Mouse (Mus musculus): Measurements from ENCODE around the gene Fam221a. TPM values are rescaled to one million over a fixed set of nuclear protein-coding genes. Genes with fewer than 3 reads are reported as not detected.

The Fam221a gene
- polyA plus RNA-seq, 1 experiment from 2014 or later = 2.6 TPM

- no peak overlapping the region for H3K4me3 ChIP-seq (replicated peaks)
- H3K27me3 ChIP-seq = no peaks in the 10 kb centered on the region
- no peak overlapping the region for H3K27ac ChIP-seq
- ATAC-seq (ENCODE audit: low read depth) (no peak), DNase-seq (no peak)
- H3K4me2 ChIP-seq = no peak overlapping the region
- WGBS (ENCODE audit: insufficient replicate concordance) = 51% methylated on average over 9 of the region's 9 CpGs
- H3K9me3 ChIP-seq (replicated peaks) = no peaks in the 10 kb centered on the region
- no peaks in the 10 kb centered on the region for H3K4me1 ChIP-seq (replicated peaks)
- no peaks in the 10 kb centered on the region for H3K36me3 ChIP-seq
- no peak overlapping the region for H3K9ac ChIP-seq
Observed at GRCm38 (mm10) chr6:49338566-49338965, 29.0 kb upstream of the Fam221a start.

GRCm38 (mm10) chr6:49339145-49339544 lies 28.4 kb upstream of the Fam221a start:
- ATAC-seq (ENCODE audit: low read depth) = no peak
- no peaks in the 10 kb centered on the region for H3K36me3 ChIP-seq
- WGBS (ENCODE audit: insufficient replicate concordance) = 56% methylated on average over 6 of the region's 6 CpGs

GRCm38 (mm10) chr6:49343737-49344469 lies 23.6 kb upstream of the Fam221a start:
- no peaks in the 10 kb centered on the region for H3K4me1 ChIP-seq (replicated peaks)
- H3K4me3 ChIP-seq (replicated peaks) = no peak overlapping the region
- H3K4me2 ChIP-seq = no peak overlapping the region
- H3K27me3 ChIP-seq = no peaks in the 10 kb centered on the region
- no peak for DNase-seq
- no peak overlapping the region for H3K9ac ChIP-seq
- no peaks in the 10 kb centered on the region for H3K9me3 ChIP-seq (replicated peaks)
- no peak overlapping the region for H3K27ac ChIP-seq
- ATAC-seq (ENCODE audit: low read depth) = no peak
- H3K36me3 ChIP-seq = no peaks in the 10 kb centered on the region
- 55% methylated on average over 14 of the region's 14 CpGs for WGBS (ENCODE audit: insufficient replicate concordance)

More at GRCm38 (mm10) chr6:49339145-49339544, 28.4 kb upstream of the Fam221a start:
- H3K27ac ChIP-seq = no peak overlapping the region
- H3K27me3 ChIP-seq = no peaks in the 10 kb centered on the region
- H3K9me3 ChIP-seq (replicated peaks) = no peaks in the 10 kb centered on the region
- no peak overlapping the region for H3K4me2 ChIP-seq
- H3K9ac ChIP-seq = no peak overlapping the region
- no peak for DNase-seq
- H3K4me3 ChIP-seq (replicated peaks) = no peak overlapping the region
- H3K4me1 ChIP-seq (replicated peaks) = no peaks in the 10 kb centered on the region

- Histone ChIP-seq H3K27me3 (no peaks in the 10 kb centered on the region), H3K36me3 (no peaks in the 10 kb centered on the region), H3K4me2 (no peak overlapping the region), H3K9me3 (replicated peaks) (no peaks in the 10 kb centered on the region), H3K9ac (no peak overlapping the region), H3K4me3 (replicated peaks) (no peak overlapping the region), H3K27ac (no peak overlapping the region), H3K4me1 (replicated peaks) (no peaks in the 10 kb centered on the region)
- WGBS (ENCODE audit: insufficient replicate concordance) = 66% methylated on average over 7 of the region's 7 CpGs
- DNase-seq (no peak), ATAC-seq (ENCODE audit: low read depth) (peak; percentile 23; the same call in 1 of the 2 replicates)
Observed at GRCm38 (mm10) chr6:49349826-49350225, 17.7 kb upstream of the Fam221a start.

GRCm38 (mm10) chr6:49354613-49355012 lies 12.9 kb upstream of the Fam221a start:
- H3K9me3 ChIP-seq (replicated peaks) = no peaks in the 10 kb centered on the region
- no peak for DNase-seq
- no peak overlapping the region for H3K27ac ChIP-seq
- no peak overlapping the region for H3K4me3 ChIP-seq (replicated peaks)
- no peak overlapping the region for H3K9ac ChIP-seq
- H3K4me1 ChIP-seq (replicated peaks) = no peaks in the 10 kb centered on the region
- H3K27me3 ChIP-seq = no peaks in the 10 kb centered on the region
- no peak for ATAC-seq (ENCODE audit: low read depth)
- H3K36me3 ChIP-seq = no peaks in the 10 kb centered on the region
- 49% methylated on average over 3 of the region's 3 CpGs for WGBS (ENCODE audit: insufficient replicate concordance)
- H3K4me2 ChIP-seq = no peak overlapping the region

GRCm38 (mm10) chr6:49355171-49355570 lies 12.4 kb upstream of the Fam221a start:
- DNase-seq (no peak), ATAC-seq (ENCODE audit: low read depth) (no peak)
- no peak overlapping the region for H3K4me3 ChIP-seq (replicated peaks)
- H3K4me2 ChIP-seq = no peak overlapping the region
- H3K9ac ChIP-seq = no peak overlapping the region
- H3K4me1 ChIP-seq (replicated peaks) = no peaks in the 10 kb centered on the region
- no peaks in the 10 kb centered on the region for H3K36me3 ChIP-seq
- no peak overlapping the region for H3K27ac ChIP-seq
- H3K27me3 ChIP-seq = no peaks in the 10 kb centered on the region
- WGBS (ENCODE audit: insufficient replicate concordance) = 47% methylated on average over 4 of the region's 4 CpGs
- no peaks in the 10 kb centered on the region for H3K9me3 ChIP-seq (replicated peaks)

GRCm38 (mm10) chr6:49360420-49360819 lies 7.1 kb upstream of the Fam221a start:
- Histone ChIP-seq H3K36me3 (no peaks in the 10 kb centered on the region), H3K9ac (no peak overlapping the region), H3K27me3 (no peaks in the 10 kb centered on the region), H3K4me1 (replicated peaks) (no peaks in the 10 kb centered on the region), H3K4me2 (no peak overlapping the region), H3K9me3 (replicated peaks) (no peaks in the 10 kb centered on the region), H3K4me3 (replicated peaks) (no peak overlapping the region), H3K27ac (no peak overlapping the region)
- ATAC-seq (ENCODE audit: low read depth) (no peak), DNase-seq (no peak)

- no peaks in the 10 kb centered on the region for H3K27me3 ChIP-seq
- no peak for ATAC-seq (ENCODE audit: low read depth)
- WGBS (ENCODE audit: insufficient replicate concordance) = 64% methylated on average over 3 of the region's 3 CpGs
- no peak overlapping the region for H3K27ac ChIP-seq
- peak overlapping the region; percentile 75 for H3K9ac ChIP-seq
- H3K4me3 ChIP-seq (replicated peaks) = peak overlapping the region; percentile 65
- H3K9me3 ChIP-seq (replicated peaks) = no peaks in the 10 kb centered on the region
- peaks cover 28% of the 10 kb centered on the region for H3K4me1 ChIP-seq (replicated peaks)
- H3K4me2 ChIP-seq = peak overlapping the region; percentile 80
- no peaks in the 10 kb centered on the region for H3K36me3 ChIP-seq
- DNase-seq = no peak
Observed at GRCm38 (mm10) chr6:49368212-49368611, 673 bp downstream of the Fam221a start.

GRCm38 (mm10) chr6:49372705-49373104 lies 5.2 kb downstream of the Fam221a start:
- Histone ChIP-seq H3K27ac (no peak overlapping the region), H3K4me3 (replicated peaks) (no peak overlapping the region), H3K9ac (no peak overlapping the region), H3K4me2 (no peak overlapping the region), H3K4me1 (replicated peaks) (peaks cover 19% of the 10 kb centered on the region), H3K27me3 (no peaks in the 10 kb centered on the region), H3K9me3 (replicated peaks) (no peaks in the 10 kb centered on the region), H3K36me3 (no peaks in the 10 kb centered on the region)
- ATAC-seq (ENCODE audit: low read depth) (peak; percentile 54; the same call in 1 of the 2 replicates), DNase-seq (no peak)
- WGBS (ENCODE audit: insufficient replicate concordance) = 33% methylated on average over 4 of the region's 4 CpGs

GRCm38 (mm10) chr6:49373943-49374342 lies 6.4 kb downstream of the Fam221a start:
- Histone ChIP-seq H3K4me1 (replicated peaks) (peaks cover 12% of the 10 kb centered on the region), H3K4me3 (replicated peaks) (no peak overlapping the region), H3K9ac (no peak overlapping the region), H3K9me3 (replicated peaks) (no peaks in the 10 kb centered on the region), H3K27me3 (no peaks in the 10 kb centered on the region), H3K4me2 (no peak overlapping the region), H3K27ac (no peak overlapping the region), H3K36me3 (no peaks in the 10 kb centered on the region)
- ATAC-seq (ENCODE audit: low read depth) = no peak
- WGBS (ENCODE audit: insufficient replicate concordance) = 73% methylated on average over 2 of the region's 2 CpGs
- DNase-seq = no peak

GRCm38 (mm10) chr6:49378328-49378727 lies 10.8 kb downstream of the Fam221a start:
- no peak overlapping the region for H3K27ac ChIP-seq
- no peaks in the 10 kb centered on the region for H3K9me3 ChIP-seq (replicated peaks)
- no peak overlapping the region for H3K4me2 ChIP-seq
- no peak overlapping the region for H3K9ac ChIP-seq
- whole genome bisulfite sequencing (ENCODE audit: insufficient replicate concordance) = 67% methylated on average over 12 of the region's 12 CpGs
- H3K4me1 ChIP-seq (replicated peaks) = peaks cover 6% of the 10 kb centered on the region
- H3K36me3 ChIP-seq = no peaks in the 10 kb centered on the region
- H3K27me3 ChIP-seq = no peaks in the 10 kb centered on the region
- no peak overlapping the region for H3K4me3 ChIP-seq (replicated peaks)
- ATAC-seq (ENCODE audit: low read depth) (no peak), DNase-seq (no peak)

- ATAC-seq (ENCODE audit: low read depth) (no peak), DNase-seq (no peak)
- Histone ChIP-seq H3K27ac (no peak overlapping the region), H3K9me3 (replicated peaks) (no peaks in the 10 kb centered on the region), H3K4me3 (replicated peaks) (no peak overlapping the region), H3K36me3 (no peaks in the 10 kb centered on the region), H3K9ac (no peak overlapping the region), H3K27me3 (no peaks in the 10 kb centered on the region), H3K4me2 (no peak overlapping the region), H3K4me1 (replicated peaks) (no peaks in the 10 kb centered on the region)
- 31% methylated on average over 1 of the region's 1 CpGs for WGBS (ENCODE audit: insufficient replicate concordance)
Observed at GRCm38 (mm10) chr6:49394276-49394675, 26.7 kb downstream of the Fam221a start.
